Mouse (Mus musculus) liver, embryonic 14.5 days (tissue): Measurements from ENCODE around the gene Drap1.

ENCODE experiments used
- CTCF ChIP-seq: IDR thresholded peaks from 2 replicates; pipeline ENCODE4 v1.5.1; 2016; ENCODE audit warnings: antibody characterized with exemption, low read depth, control low read depth
- EP300 ChIP-seq: IDR thresholded peaks from 2 replicates; pipeline ENCODE4 v1.6.1; 2016; ENCODE audit warnings: antibody characterized with exemption, low read depth

- TF ChIP-seq CTCF (0 out of 2 replicates have a peak, but pooled peaks have one; percentile 8), EP300 (no peak)
These were observed 18.9 kb downstream of the Drap1 start for GRCm38 (mm10) chr19:5405924-5406323.
